In the genomic region with DNA sequence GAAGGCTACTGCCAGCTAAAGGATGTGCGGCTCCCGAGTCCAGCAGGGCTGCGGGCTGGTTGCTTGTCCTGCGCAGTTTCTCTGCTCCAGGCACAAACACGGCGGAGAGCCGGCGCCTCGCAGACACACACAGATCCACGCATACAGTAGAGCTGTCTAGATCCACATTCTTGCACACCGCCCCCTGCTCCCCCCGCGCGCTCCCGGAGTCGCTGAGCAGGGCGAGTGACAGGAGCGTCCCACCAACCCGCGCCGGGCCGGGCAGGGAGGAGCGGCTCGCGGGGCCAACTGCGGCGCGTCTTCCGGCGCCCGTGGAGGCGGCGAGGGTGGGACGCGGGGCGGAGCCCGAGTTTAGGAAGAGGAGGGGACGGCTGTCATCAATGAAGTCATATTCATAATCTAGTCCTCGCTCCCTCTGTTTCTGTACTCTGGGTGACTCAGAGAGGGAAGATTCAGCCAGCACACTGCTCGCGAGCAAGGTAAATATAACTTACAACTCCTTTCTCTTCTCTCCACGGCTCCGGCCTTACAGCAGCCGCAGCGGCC, we compare ENCODE assay signal across 8 mouse cellular contexts. TPM values are rescaled to one million over a fixed set of nuclear protein-coding genes. Genes with fewer than 3 reads are reported as not detected.
DNase-seq lines count a peak whose midpoint lies in the region; ATAC-seq and TF ChIP-seq lines count a peak whose summit lies in the region.

TSS of gene Smarca2 (plus strand) at position 296 of the 546 bp plus-strand sequence.

- peaks cover 4% of the 10 kb centered on the region; the same call in 1 of the 2 replicates for H3K27me3 ChIP-seq in forebrain, embryonic 15.5 days
- peaks cover 3% of the 10 kb centered on the region; the same call in 1 of the 2 replicates for H3K27me3 ChIP-seq in liver, postnatal 0 days (ENCODE audit: insufficient read depth, low read length)
- H3K27me3 ChIP-seq in neural tube, embryonic 13.5 days = peaks cover 51% of the 10 kb centered on the region

- intact Hi-C loops in heart, postnatal 14 days (cut with DNase I) = loop anchor here (5.0 to 10.0 kb wide), 2 partner anchors 37 to 820 kb away; partner anchors contain the start of gene Pum3

- H3K4me2 ChIP-seq in forebrain, embryonic 15.5 days (replicated peaks) = peak within 1 kb of the TSS; percentile 96
- H3K4me2 ChIP-seq in liver, postnatal 0 days (ENCODE audit: low read depth, low read length) = peak within 1 kb of the TSS; percentile 93
- H3K4me2 ChIP-seq in neural tube, embryonic 13.5 days = peak within 1 kb of the TSS; percentile 100

- DNase-seq in ES-CJ7 (ENCODE audit: low read depth, low spot score) = peak; percentile 84
- DNase-seq in cerebellum, adult 11-12 months = peak; percentile 99
- peak; percentile 98 to 99 for DNase-seq in heart, postnatal 14 days
- peak; percentile 98 for DNase-seq in layer of hippocampus, adult 11-12 months (ENCODE audit: low spot score)
- peak; percentile 95 for DNase-seq in liver, postnatal 0 days
- DNase-seq in telencephalon, adult 2 months (ENCODE audit: low read depth, low spot score) = peak; percentile 94

- WGBS in forebrain, embryonic 15.5 days = under 1% methylated on average over 45 of the region's 45 CpGs
- WGBS in liver, postnatal 0 days (ENCODE audit: insufficient replicate concordance) = 1% methylated on average over 45 of the region's 45 CpGs
- under 1% methylated on average over 45 of the region's 45 CpGs for WGBS in neural tube, embryonic 13.5 days

- H3K9me3 ChIP-seq in forebrain, embryonic 15.5 days = no peaks in the 10 kb centered on the region
- H3K9me3 ChIP-seq in liver, postnatal 0 days (ENCODE audit: low read length) = no peaks in the 10 kb centered on the region
- no peaks in the 10 kb centered on the region for H3K9me3 ChIP-seq in neural tube, embryonic 13.5 days

- H3K27ac ChIP-seq in forebrain, embryonic 15.5 days (replicated peaks) = peak within 1 kb of the TSS; percentile 98
- peak within 1 kb of the TSS; percentile 70 for H3K27ac ChIP-seq in liver, postnatal 0 days (ENCODE audit: low read depth)
- H3K27ac ChIP-seq in neural tube, embryonic 13.5 days (replicated peaks) = peak within 1 kb of the TSS; percentile 95

- H3K36me3 ChIP-seq in forebrain, embryonic 15.5 days = no peaks in the 10 kb centered on the region
- H3K36me3 ChIP-seq in liver, postnatal 0 days (replicated peaks; ENCODE audit: insufficient read depth, low read length) = no peaks in the 10 kb centered on the region
- no peaks in the 10 kb centered on the region for H3K36me3 ChIP-seq in neural tube, embryonic 13.5 days

- H3K4me1 ChIP-seq in forebrain, embryonic 15.5 days = peaks cover 27% of the 10 kb centered on the region
- peaks cover 19% of the 10 kb centered on the region for H3K4me1 ChIP-seq in liver, postnatal 0 days (ENCODE audit: insufficient read depth)
- peaks cover 34% of the 10 kb centered on the region for H3K4me1 ChIP-seq in neural tube, embryonic 13.5 days (replicated peaks)

- H3K9ac ChIP-seq in forebrain, embryonic 15.5 days (replicated peaks) = peak within 1 kb of the TSS; percentile 77
- H3K9ac ChIP-seq in liver, postnatal 0 days (replicated peaks) = peak within 1 kb of the TSS; percentile 70
- H3K9ac ChIP-seq in neural tube, embryonic 13.5 days = peak within 1 kb of the TSS; percentile 78

- ATAC-seq in forebrain, embryonic 15.5 days (replicated peaks) = peak; percentile 99
- ATAC-seq in liver, postnatal 0 days = peak; percentile 91
- ATAC-seq in neural tube, embryonic 13.5 days (ENCODE audit: low read depth) = peak; percentile 96

- no peak for TF ChIP-seq EP300 in liver, postnatal 0 days (IDR thresholded peaks at IDR 0.05; ENCODE audit: low read depth)

- H3K4me3 ChIP-seq in forebrain, embryonic 15.5 days = peak within 1 kb of the TSS; percentile 71
- peak within 1 kb of the TSS; percentile 73 for H3K4me3 ChIP-seq in liver, postnatal 0 days (ENCODE audit: low read depth, low read length)
- H3K4me3 ChIP-seq in neural tube, embryonic 13.5 days = peak within 1 kb of the TSS; percentile 84

- TF ChIP-seq CTCF in liver, postnatal 0 days (IDR thresholded peaks at IDR 0.05; ENCODE audit: low read depth) = no peak

RNA-seq across cellular contexts. Expression of gene Smarca2, which starts in this region (rescaled TPM):
- 129 TPM in 2 replicates for polyA plus RNA-seq in forebrain, embryonic 15.5 days (2015; fragmentation: Nextera tagmentation; extraction: Ambion mirVana)
- 10 to 100 TPM; 61.7 to 71.6 TPM for total RNA-seq in heart, postnatal 14 days (2021)
- 6.3 and 6.7 TPM in 2 replicates for polyA plus RNA-seq in liver, postnatal 0 days (2015; fragmentation: Nextera tagmentation; extraction: Ambion mirVana)
- 72.1 and 82.5 TPM in 2 replicates for polyA plus RNA-seq in neural tube, embryonic 13.5 days (2015; fragmentation: Nextera tagmentation; extraction: Ambion mirVana)

Comparison
In these comparisons a context has a peak if more than half of its experiments do, and no peak if none do; other contexts are left out.
1. Peak in every context shown above with its lines: DNase-seq, ATAC-seq, H3K4me3 ChIP-seq and H3K27ac ChIP-seq.